Mouse (Mus musculus): ENCODE measurements around the gene Mybpc2. TPM values are rescaled to one million over a fixed set of nuclear protein-coding genes. Genes with fewer than 3 reads are reported as not detected.

Mybpc2 gene
- total RNA-seq, 2 experiments from 2014 or later = 0.27 to 0.28 TPM

- DNase-seq (ENCODE audit: low spot score in 2 of 2) = no peak
These were observed 22.6 kb upstream of the Mybpc2 start for GRCm38 (mm10) chr7:44547041-44547440.

GRCm38 (mm10) chr7:44546274-44546673 lies 21.8 kb upstream of the Mybpc2 start:
- no peak for DNase-seq (ENCODE audit: low spot score in 2 of 2)

- DNase-seq (ENCODE audit: low spot score in 2 of 2) = no peak
These were observed 18.6 kb upstream of the Mybpc2 start for GRCm38 (mm10) chr7:44543071-44543470.

GRCm38 (mm10) chr7:44542555-44542954 lies 18.1 kb upstream of the Mybpc2 start:
- no peak for DNase-seq (ENCODE audit: low spot score in 2 of 2)

- DNase-seq (ENCODE audit: low spot score in 2 of 2) = no peak
These were observed 14.5 kb upstream of the Mybpc2 start for GRCm38 (mm10) chr7:44538756-44539624.

- DNase-seq (ENCODE audit: low spot score in 2 of 2) = no peak
These were observed 13.0 kb upstream of the Mybpc2 start for GRCm38 (mm10) chr7:44537496-44537895.

GRCm38 (mm10) chr7:44537009-44537408 lies 12.6 kb upstream of the Mybpc2 start:
- no peak for DNase-seq (ENCODE audit: low spot score in 2 of 2)

- DNase-seq (ENCODE audit: low spot score in 2 of 2) = no peak
These were observed 12.1 kb upstream of the Mybpc2 start for GRCm38 (mm10) chr7:44536590-44536968.

- DNase-seq (ENCODE audit: low spot score in 2 of 2) = no peak
These were observed 11.5 kb upstream of the Mybpc2 start for GRCm38 (mm10) chr7:44535657-44536589.

- DNase-seq (ENCODE audit: low spot score in 2 of 2) = no peak
These were observed 10.4 kb upstream of the Mybpc2 start for GRCm38 (mm10) chr7:44534656-44535441.

GRCm38 (mm10) chr7:44534242-44534641 lies 9.8 kb upstream of the Mybpc2 start:
- no peak for DNase-seq (ENCODE audit: low spot score in 2 of 2)

- DNase-seq (ENCODE audit: low spot score in 2 of 2) = no peak
These were observed 9.2 kb upstream of the Mybpc2 start for GRCm38 (mm10) chr7:44533746-44534045.

- DNase-seq (ENCODE audit: low spot score in 2 of 2) = no peak
These were observed 8.7 kb upstream of the Mybpc2 start for GRCm38 (mm10) chr7:44532918-44533745.

GRCm38 (mm10) chr7:44531946-44532732 lies 7.7 kb upstream of the Mybpc2 start, which contains the start of gene Spib:
Gene Spib, minus strand, starts transcription at chr7:44532071.
- DNase-seq (ENCODE audit: low spot score in 2 of 2) = no peak

GRCm38 (mm10) chr7:44531207-44531606 lies 6.8 kb upstream of the Mybpc2 start:
- no peak for DNase-seq (ENCODE audit: low spot score in 2 of 2)

- DNase-seq (ENCODE audit: low spot score in 2 of 2) = no peak
These were observed 6.1 kb upstream of the Mybpc2 start for GRCm38 (mm10) chr7:44530507-44530906.

GRCm38 (mm10) chr7:44529518-44529917 lies 5.1 kb upstream of the Mybpc2 start:
- DNase-seq (ENCODE audit: low spot score in 2 of 2) = no peak

- DNase-seq (ENCODE audit: low spot score in 2 of 2) = peak; percentile 45 to 76
These were observed 3.3 kb upstream of the Mybpc2 start for GRCm38 (mm10) chr7:44527483-44528398.

All from layer of hippocampus, adult 18-20 months (tissue).